Mouse (Mus musculus) liver, adult 2 months (tissue): ENCODE data around the gene Mvb12a.

Experiments
- CTCF ChIP-seq: fragments of 200-500 bp; IDR thresholded peaks from 2 replicates; pipeline ENCODE4 v1.5.1; 2011; ENCODE audit warnings: low read depth, low read length, control low read depth
- POLR2A ChIP-seq: fragments of 200-500 bp; IDR thresholded peaks from 2 replicates; pipeline ENCODE4 v1.6.1; 2011; ENCODE audit warnings: low read length, control low read depth; ENCODE audit not compliant: insufficient read depth; ENCODE audit errors: extremely low read depth

DNA sequence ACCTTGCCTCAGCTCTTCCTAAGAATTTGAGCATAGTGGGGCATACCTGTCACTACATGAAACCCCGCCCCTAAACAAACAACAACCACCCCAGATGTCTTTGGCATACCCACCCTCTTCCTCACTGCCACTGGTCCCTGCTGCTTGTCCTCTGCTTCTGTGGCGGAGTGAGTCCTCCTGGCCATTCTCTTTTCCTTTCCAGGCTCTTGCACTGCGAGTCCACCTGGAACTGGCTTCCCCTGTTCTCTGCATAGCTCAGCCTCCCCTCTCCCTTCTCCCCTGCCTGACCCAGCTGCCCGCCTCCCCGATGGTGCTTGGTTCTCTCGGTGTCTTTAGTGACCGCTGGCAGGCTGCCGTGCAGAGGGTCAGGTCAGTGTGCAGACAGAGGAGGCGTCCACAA, 1.0 kb downstream of the Mvb12a start:
- TF ChIP-seq CTCF (no peak), POLR2A (no peak)
